Mouse (Mus musculus) hindbrain, embryonic 15.5 days (tissue): ENCODE data around the gene Obp2b. TPM values are rescaled to one million over a fixed set of nuclear protein-coding genes. Genes with fewer than 3 reads are reported as not detected.

Experiments used
- ATAC-seq: fragments of 200-750 bp; cut with Nextera tagmentation; 2 replicates; pipeline ENCODE4 v1.8.0; 2017; ENCODE audit warnings: low read depth, moderate number of reproducible peaks, moderate TSS enrichment; ENCODE audit not compliant: low FRiP score
- H3K27ac ChIP-seq: fragments of 300-500 bp; sonication (generic); replicated peaks from 2 replicates; pipeline ENCODE4 v1.5.1; 2015; ENCODE audit warnings: mild to moderate bottlenecking, inconsistent platforms
- H3K27me3 ChIP-seq: fragments of 300-500 bp; sonication (generic); 2 replicates; pipeline ENCODE4 v1.6.1; 2015; ENCODE audit warnings: control low read depth, inconsistent platforms
- H3K36me3 ChIP-seq: fragments of 300-500 bp; sonication (generic); 2 replicates; pipeline ENCODE4 v1.6.1; 2015; ENCODE audit warnings: control low read depth, inconsistent platforms
- H3K4me1 ChIP-seq: fragments of 300-500 bp; sonication (generic); replicated peaks from 2 replicates; pipeline ENCODE4 v1.6.1; 2015; ENCODE audit warnings: control low read depth, inconsistent platforms
- H3K4me2 ChIP-seq: fragments of 300-500 bp; sonication (generic); 2 replicates; pipeline ENCODE4 v1.6.1; 2015; ENCODE audit warnings: moderate library complexity, mild to moderate bottlenecking, inconsistent platforms
- H3K4me3 ChIP-seq: fragments of 300-500 bp; sonication (generic); 2 replicates; pipeline ENCODE4 v1.5.1; 2015; ENCODE audit warnings: mild to moderate bottlenecking, inconsistent platforms
- H3K9ac ChIP-seq: fragments of 300-500 bp; sonication (generic); 2 replicates; pipeline ENCODE4 v1.6.1; 2015; ENCODE audit warnings: inconsistent platforms
- H3K9me3 ChIP-seq: fragments of 300-500 bp; sonication (generic); 2 replicates; pipeline ENCODE4 v1.6.1; 2016; ENCODE audit warnings: control low read depth, inconsistent platforms
- WGBS: fragments of 180-500 bp; shearing (Covaris S2); methylation state at CpG from one replicate; pipeline ENCODE4 v1.1.7; 2015; 5-methylcytosine and 5-hydroxymethylcytosine counted together
- polyA plus RNA-seq: library from polyadenylated mRNA; unstranded; fragments of >200 nt; fragmentation: Nextera tagmentation; extraction: Ambion mirVana; gene quantifications from 2 replicates; pipeline ENCODE4 v1.2.1, GENCODE M21; 2015

The Obp2b gene
- polyA plus RNA-seq, 1 experiment from 2014 or later, result not detected

GRCm38 (mm10) chr2:25733199-25733930 lies 3.4 kb upstream of the Obp2b start:
- WGBS, result 53% methylated on average over 2 of the region's 2 CpGs
- H3K4me2 ChIP-seq, result no peak overlapping the region
- ATAC-seq, result no peak
- no peaks in the 10 kb centered on the region for H3K36me3 ChIP-seq
- no peak overlapping the region for H3K4me3 ChIP-seq
- no peaks in the 10 kb centered on the region for H3K9me3 ChIP-seq
- H3K27me3 ChIP-seq, result no peaks in the 10 kb centered on the region
- H3K9ac ChIP-seq, result no peak overlapping the region
- no peak overlapping the region for H3K27ac ChIP-seq
- no peaks in the 10 kb centered on the region for H3K4me1 ChIP-seq

DNA sequence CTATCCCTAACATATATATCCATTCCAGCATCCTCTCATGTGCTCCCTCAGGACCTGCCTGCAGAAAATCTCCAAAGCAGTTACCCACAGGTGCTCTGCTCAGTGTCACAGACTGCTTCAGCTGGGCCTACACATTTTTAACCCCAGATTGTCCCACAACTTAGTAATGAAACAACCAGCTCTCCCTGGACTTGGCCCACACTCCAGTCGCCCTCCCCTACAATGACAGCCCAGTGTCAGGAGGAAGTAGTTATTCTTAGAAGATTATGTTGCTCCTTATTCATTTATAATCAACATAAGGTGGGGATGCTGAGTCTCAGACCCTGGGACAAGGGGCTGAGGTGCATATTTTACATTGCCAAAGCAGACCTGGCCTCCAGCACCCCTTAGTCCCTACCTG lies 4.9 kb downstream of the Obp2b start:
- no peak overlapping the region for H3K9ac ChIP-seq
- no peaks in the 10 kb centered on the region for H3K36me3 ChIP-seq
- no peaks in the 10 kb centered on the region for H3K9me3 ChIP-seq
- H3K4me1 ChIP-seq, result no peaks in the 10 kb centered on the region
- H3K4me3 ChIP-seq, result no peak overlapping the region
- WGBS, result 66% methylated on average over 1 of the region's 1 CpGs
- no peak overlapping the region for H3K4me2 ChIP-seq
- no peaks in the 10 kb centered on the region for H3K27me3 ChIP-seq
- no peak overlapping the region for H3K27ac ChIP-seq
- ATAC-seq, result no peak

DNA sequence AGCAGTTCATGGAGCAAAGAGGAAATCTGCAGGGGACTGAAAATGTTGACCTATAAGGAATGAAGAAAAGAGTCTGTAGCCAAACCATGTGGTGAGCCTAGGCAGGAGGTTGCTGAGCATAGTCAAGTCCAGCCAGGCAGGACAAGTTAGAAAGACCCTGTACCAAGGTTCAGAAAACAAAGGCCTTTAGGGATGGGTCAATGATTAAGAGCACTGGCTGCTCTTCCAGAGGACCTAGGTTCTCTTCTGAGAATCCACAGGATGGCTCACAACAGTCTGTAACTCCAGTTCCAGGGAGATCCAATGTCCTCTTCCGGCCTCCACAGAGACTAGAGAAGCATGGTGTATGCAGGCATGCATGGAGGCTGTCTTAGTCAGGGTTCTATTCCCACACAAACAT lies 17.4 kb downstream of the Obp2b start:
- no peak overlapping the region for H3K4me3 ChIP-seq
- H3K36me3 ChIP-seq, result no peaks in the 10 kb centered on the region
- no peaks in the 10 kb centered on the region for H3K4me1 ChIP-seq
- H3K27me3 ChIP-seq, result no peaks in the 10 kb centered on the region
- ATAC-seq, result no peak
- H3K27ac ChIP-seq, result no peak overlapping the region
- H3K9me3 ChIP-seq, result no peaks in the 10 kb centered on the region
- no peak overlapping the region for H3K4me2 ChIP-seq
- 91% methylated on average over 1 of the region's 1 CpGs for WGBS
- H3K9ac ChIP-seq, result no peak overlapping the region

DNA sequence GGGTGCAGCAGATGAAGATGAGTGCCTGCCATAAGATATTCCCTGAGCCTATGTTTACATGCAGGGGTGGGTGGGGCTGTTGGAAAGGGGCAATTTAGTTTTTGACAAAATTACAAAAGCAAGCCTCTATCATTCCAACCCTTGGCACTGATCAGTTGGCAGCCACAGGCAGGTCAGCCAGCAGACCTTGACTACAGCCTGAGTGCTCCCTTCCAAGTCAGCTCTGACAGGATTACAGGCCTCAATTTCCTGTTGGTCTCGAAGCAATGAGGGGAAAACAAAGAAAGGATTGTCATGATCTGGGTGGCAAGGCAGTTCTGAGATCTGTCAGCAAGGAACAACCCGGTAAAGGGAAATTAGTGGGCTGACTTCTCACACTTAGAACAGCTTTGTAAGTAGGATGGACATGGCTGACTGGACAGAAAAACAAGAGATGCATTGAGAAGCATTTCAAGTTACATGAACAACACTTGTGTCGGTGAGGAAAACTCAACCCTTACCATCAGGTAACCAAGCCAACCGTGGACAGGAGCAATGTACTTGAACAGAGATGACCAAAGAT lies 21.3 kb downstream of the Obp2b start:
- no peak for ATAC-seq
- H3K4me1 ChIP-seq, result no peaks in the 10 kb centered on the region
- no peaks in the 10 kb centered on the region for H3K27me3 ChIP-seq
- no peak overlapping the region for H3K27ac ChIP-seq
- H3K9ac ChIP-seq, result no peak overlapping the region
- no peak overlapping the region for H3K4me2 ChIP-seq
- no peak overlapping the region for H3K4me3 ChIP-seq
- WGBS, result 57% methylated on average over 4 of the region's 4 CpGs
- H3K9me3 ChIP-seq, result no peaks in the 10 kb centered on the region
- no peaks in the 10 kb centered on the region for H3K36me3 ChIP-seq

GRCm38 (mm10) chr2:25765269-25765668 lies 28.5 kb downstream of the Obp2b start, which contains the start of gene Lcn3:
Gene Lcn3 (plus strand): TSS chr2:25765569.
- no peak for ATAC-seq
- Histone ChIP-seq H3K9me3 (no peaks in the 10 kb centered on the region), H3K4me1 (no peaks in the 10 kb centered on the region), H3K27ac (no peak within 1 kb of the TSS), H3K9ac (no peak within 1 kb of the TSS), H3K4me2 (no peak within 1 kb of the TSS), H3K27me3 (no peaks in the 10 kb centered on the region), H3K36me3 (no peaks in the 10 kb centered on the region), H3K4me3 (no peak within 1 kb of the TSS)
- WGBS, result 45% methylated on average over 2 of the region's 2 CpGs

DNA sequence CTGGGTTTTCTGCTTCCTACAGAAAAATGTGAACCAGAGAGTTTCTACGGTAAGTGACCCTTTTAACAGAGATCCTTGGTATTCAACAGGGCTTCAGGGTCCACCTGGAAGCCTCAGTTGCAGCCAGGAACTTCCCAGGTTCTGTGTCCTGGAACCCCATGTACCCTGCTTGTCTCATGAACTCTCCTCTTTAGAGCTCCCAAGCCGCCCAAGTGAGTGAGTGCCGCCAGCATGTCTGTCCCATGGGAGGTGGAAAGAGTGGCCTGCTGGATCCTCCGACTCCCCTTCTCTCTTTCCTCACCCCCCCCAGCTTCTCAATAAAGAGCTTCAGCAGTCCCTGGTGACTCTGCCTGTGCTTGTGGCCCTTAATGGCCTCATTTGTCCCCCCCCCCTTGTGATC lies 31.0 kb downstream of the Obp2b start:
- no peaks in the 10 kb centered on the region for H3K36me3 ChIP-seq
- no peak for ATAC-seq
- no peak overlapping the region for H3K27ac ChIP-seq
- H3K9me3 ChIP-seq, result no peaks in the 10 kb centered on the region
- 83% methylated on average over 4 of the region's 4 CpGs for WGBS
- H3K4me1 ChIP-seq, result no peaks in the 10 kb centered on the region
- H3K9ac ChIP-seq, result no peak overlapping the region
- no peak overlapping the region for H3K4me2 ChIP-seq
- no peaks in the 10 kb centered on the region for H3K27me3 ChIP-seq
- H3K4me3 ChIP-seq, result no peak overlapping the region

- no peaks in the 10 kb centered on the region for H3K27me3 ChIP-seq
- no peak overlapping the region for H3K9ac ChIP-seq
- H3K9me3 ChIP-seq, result no peaks in the 10 kb centered on the region
- H3K4me1 ChIP-seq, result no peaks in the 10 kb centered on the region
- no peak overlapping the region for H3K27ac ChIP-seq
- 90% methylated on average over 2 of the region's 2 CpGs for WGBS
- H3K36me3 ChIP-seq, result no peaks in the 10 kb centered on the region
- no peak for ATAC-seq
- no peak overlapping the region for H3K4me2 ChIP-seq
- no peak overlapping the region for H3K4me3 ChIP-seq
Measured at GRCm38 (mm10) chr2:25773507-25773906, 36.7 kb downstream of the Obp2b start.

DNA sequence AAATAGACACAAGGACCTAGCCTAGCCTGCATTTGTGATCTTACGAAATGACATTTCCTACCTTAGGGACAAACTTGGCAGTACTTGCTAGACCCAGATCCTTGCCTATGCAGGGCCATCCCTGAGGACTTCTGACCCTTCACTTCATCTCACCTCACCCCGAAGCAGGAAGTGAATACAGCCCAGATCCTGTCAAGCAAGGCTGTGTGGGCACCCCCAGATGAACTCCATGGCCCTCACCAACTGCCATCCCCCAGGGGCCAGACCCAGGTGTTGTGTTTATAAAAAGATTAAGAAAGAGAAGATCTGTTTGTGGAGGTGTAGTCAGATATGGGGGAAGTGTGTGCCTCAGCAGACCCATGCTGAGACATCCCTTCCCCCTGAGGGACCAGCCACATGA lies 37.8 kb downstream of the Obp2b start:
- no peak for ATAC-seq
- Histone ChIP-seq H3K9ac (no peak overlapping the region), H3K9me3 (no peaks in the 10 kb centered on the region), H3K4me1 (no peaks in the 10 kb centered on the region), H3K36me3 (no peaks in the 10 kb centered on the region), H3K4me2 (no peak overlapping the region), H3K27ac (no peak overlapping the region), H3K27me3 (no peaks in the 10 kb centered on the region), H3K4me3 (no peak overlapping the region)
- 83% methylated on average over 2 of the region's 2 CpGs for WGBS

DNA sequence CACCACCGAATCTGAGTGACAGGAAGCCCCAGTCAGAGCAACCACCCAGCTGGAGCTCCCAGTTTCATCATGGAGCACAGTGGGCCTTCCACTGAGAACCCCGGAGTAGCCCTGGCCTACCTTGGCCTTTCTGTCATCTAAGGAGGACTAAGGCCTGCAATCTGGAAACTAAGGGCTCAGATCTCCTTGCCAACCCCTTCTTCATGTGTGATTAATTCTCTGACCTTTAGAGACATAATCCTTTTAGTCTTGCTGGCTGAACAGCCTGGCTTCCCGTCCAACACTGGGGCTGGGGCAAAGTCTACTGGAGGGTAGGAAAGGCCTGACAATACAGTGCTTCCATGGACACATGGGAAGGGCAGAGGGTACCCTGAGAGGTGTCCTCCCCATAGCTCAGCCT lies 39.2 kb downstream of the Obp2b start:
- Histone ChIP-seq H3K36me3 (no peaks in the 10 kb centered on the region), H3K27me3 (no peaks in the 10 kb centered on the region)

DNA sequence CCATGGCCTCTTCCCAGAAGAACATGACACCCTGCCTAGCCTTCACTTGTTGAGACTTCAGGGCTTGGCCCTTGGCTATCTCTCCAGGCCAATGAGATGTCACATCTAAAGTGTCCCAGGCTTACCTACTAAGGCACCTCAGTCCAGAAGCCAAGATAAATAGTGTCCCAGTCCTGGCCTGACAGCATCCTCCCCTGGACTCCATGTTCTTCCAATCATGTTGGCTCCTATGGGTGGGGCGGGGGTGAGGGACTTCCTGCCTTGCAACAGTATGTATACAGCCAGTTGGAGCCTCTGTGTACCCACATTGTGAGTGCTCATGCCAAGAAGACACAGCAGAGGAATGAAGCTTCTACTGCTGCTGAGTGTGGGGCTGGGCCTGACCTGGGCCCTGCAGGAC lies 39.9 kb downstream of the Obp2b start, which contains the start of gene Lcn11:
Lcn11 (plus strand) TSS at position 301 of the 400 bp plus-strand sequence.
- H3K9me3 ChIP-seq, result no peaks in the 10 kb centered on the region
- WGBS, result 100% methylated on average over 1 of the region's 1 CpGs
- no peak within 1 kb of the TSS for H3K4me3 ChIP-seq
- H3K4me1 ChIP-seq, result no peaks in the 10 kb centered on the region
- H3K36me3 ChIP-seq, result no peaks in the 10 kb centered on the region
- ATAC-seq, result no peak
- H3K9ac ChIP-seq, result no peak within 1 kb of the TSS
- H3K27me3 ChIP-seq, result no peaks in the 10 kb centered on the region
- H3K27ac ChIP-seq, result no peak within 1 kb of the TSS
- H3K4me2 ChIP-seq, result no peak within 1 kb of the TSS

More for the DNA sequence above, 39.2 kb downstream of the Obp2b start:
- H3K27ac ChIP-seq, result no peak overlapping the region
- H3K4me1 ChIP-seq, result no peaks in the 10 kb centered on the region
- no peak overlapping the region for H3K4me2 ChIP-seq
- WGBS, result 79% methylated on average over 3 of the region's 3 CpGs
- ATAC-seq, result no peak
- H3K9ac ChIP-seq, result no peak overlapping the region
- H3K4me3 ChIP-seq, result no peak overlapping the region
- H3K9me3 ChIP-seq, result no peaks in the 10 kb centered on the region

- Histone ChIP-seq H3K4me3 (no peak overlapping the region), H3K27ac (no peak overlapping the region), H3K36me3 (no peaks in the 10 kb centered on the region), H3K9ac (no peak overlapping the region), H3K4me2 (no peak overlapping the region), H3K4me1 (no peaks in the 10 kb centered on the region), H3K9me3 (no peaks in the 10 kb centered on the region), H3K27me3 (no peaks in the 10 kb centered on the region)
- 90% methylated on average over 9 of the region's 9 CpGs for WGBS
- ATAC-seq, result no peak
Measured at GRCm38 (mm10) chr2:25779076-25779475, 42.3 kb downstream of the Obp2b start.

- H3K4me1 ChIP-seq, result no peaks in the 10 kb centered on the region
- no peak overlapping the region for H3K4me3 ChIP-seq
- H3K9ac ChIP-seq, result no peak overlapping the region
- no peak for ATAC-seq
- 80% methylated on average over 4 of the region's 4 CpGs for WGBS
- no peak overlapping the region for H3K4me2 ChIP-seq
- no peak overlapping the region for H3K27ac ChIP-seq
- no peaks in the 10 kb centered on the region for H3K9me3 ChIP-seq
- H3K36me3 ChIP-seq, result no peaks in the 10 kb centered on the region
- no peaks in the 10 kb centered on the region for H3K27me3 ChIP-seq
Measured at GRCm38 (mm10) chr2:25780921-25781320, 44.1 kb downstream of the Obp2b start.

DNA sequence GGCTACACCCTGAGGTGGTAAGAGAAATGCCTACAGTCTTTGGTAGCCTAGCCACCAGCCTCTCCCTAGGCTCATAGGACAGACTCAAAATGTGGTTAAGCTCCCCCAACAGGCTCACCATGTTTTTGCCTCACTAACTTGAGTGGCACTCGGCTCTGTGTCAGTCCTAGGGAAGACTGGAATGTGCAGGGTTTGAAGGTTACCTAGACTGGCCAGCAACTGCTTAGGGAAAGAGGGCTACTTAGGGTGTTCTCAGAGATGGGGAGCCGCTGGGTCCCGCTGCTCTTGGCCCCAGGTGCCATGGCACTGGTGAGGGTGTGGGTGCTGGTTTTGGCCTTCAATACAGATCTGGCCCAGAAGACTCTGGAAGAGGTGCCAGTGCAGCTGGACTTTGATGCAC lies 45.1 kb downstream of the Obp2b start, which contains the start of gene Gm13539:
Gm13539 (plus strand) TSS at position 301 of the 400 bp plus-strand sequence.
- no peaks in the 10 kb centered on the region for H3K27me3 ChIP-seq
- no peaks in the 10 kb centered on the region for H3K36me3 ChIP-seq
- no peak for ATAC-seq
- H3K9ac ChIP-seq, result no peak within 1 kb of the TSS
- no peaks in the 10 kb centered on the region for H3K4me1 ChIP-seq
- H3K4me2 ChIP-seq, result no peak within 1 kb of the TSS
- no peaks in the 10 kb centered on the region for H3K9me3 ChIP-seq
- H3K27ac ChIP-seq, result no peak within 1 kb of the TSS
- WGBS, result 88% methylated on average over 3 of the region's 3 CpGs
- no peak within 1 kb of the TSS for H3K4me3 ChIP-seq
